Mouse (Mus musculus): ENCODE results near the gene Dtnb. TPM values are rescaled to one million over a fixed set of nuclear protein-coding genes. Genes with fewer than 3 reads are reported as not detected.

The Dtnb gene
- polyA plus RNA-seq, 1 experiment, result 1.6 TPM

GRCm38 (mm10) chr12:3761591-3762295 is 189.6 kb downstream of the Dtnb start:
- no peak overlapping the region for H3K4me3 ChIP-seq (ENCODE audit: insufficient read depth, low read length)
- TF ChIP-seq CTCF (IDR thresholded peaks at IDR 0.05; ENCODE audit: low read depth, low read length) (no peak), POLR2A (IDR thresholded peaks at IDR 0.05; ENCODE audit: borderline replicate concordance, low read depth, low read length) (no peak)
- H3K4me1 ChIP-seq (ENCODE audit: control insufficient read depth, insufficient read depth, low read length), result peaks cover 16% of the 10 kb centered on the region
- no peak overlapping the region for H3K27ac ChIP-seq (ENCODE audit: insufficient read depth, low read depth, low read length)

- no peak for TF ChIP-seq POLR2A (IDR thresholded peaks at IDR 0.05; ENCODE audit: borderline replicate concordance, low read depth, low read length)
Measured at GRCm38 (mm10) chr12:3764191-3764804, 192.1 kb downstream of the Dtnb start.

DNA sequence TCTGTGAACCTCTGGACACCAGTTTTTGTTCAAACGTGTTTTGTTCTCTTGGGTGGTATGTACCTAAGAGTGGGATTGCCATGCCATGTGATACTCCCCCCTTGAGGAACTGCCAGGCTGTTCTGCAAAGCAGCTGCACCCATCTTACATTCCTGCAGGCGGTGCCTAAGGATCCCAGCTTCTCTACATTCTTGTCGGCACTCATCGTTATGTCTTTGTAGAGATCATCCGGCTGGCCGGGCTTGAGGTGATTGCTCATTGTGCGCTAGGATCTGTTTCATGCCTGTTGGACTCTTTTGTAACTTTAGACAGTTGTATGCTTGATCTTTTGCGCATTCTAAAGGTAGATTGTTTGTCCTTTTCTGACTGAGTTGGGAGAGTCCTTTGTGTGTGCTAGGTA is 195.2 kb downstream of the Dtnb start:
- Histone ChIP-seq H3K4me1 (ENCODE audit: control insufficient read depth, insufficient read depth, low read length) (peaks cover 19% of the 10 kb centered on the region), H3K27ac (ENCODE audit: insufficient read depth, low read depth, low read length) (no peak overlapping the region), H3K4me3 (ENCODE audit: insufficient read depth, low read length) (no peak overlapping the region)
- TF ChIP-seq CTCF (IDR thresholded peaks at IDR 0.05; ENCODE audit: low read depth, low read length), result no peak
- no peak for TF ChIP-seq POLR2A (IDR thresholded peaks at IDR 0.05; ENCODE audit: borderline replicate concordance, low read depth, low read length)

More at GRCm38 (mm10) chr12:3764191-3764804, 192.1 kb downstream of the Dtnb start:
- peaks cover 13% of the 10 kb centered on the region for H3K4me1 ChIP-seq (ENCODE audit: control insufficient read depth, insufficient read depth, low read length)
- no peak overlapping the region for H3K27ac ChIP-seq (ENCODE audit: insufficient read depth, low read depth, low read length)
- H3K4me3 ChIP-seq (ENCODE audit: insufficient read depth, low read length), result no peak overlapping the region

- Histone ChIP-seq H3K27ac (ENCODE audit: insufficient read depth, low read depth, low read length) (no peak overlapping the region), H3K4me3 (ENCODE audit: insufficient read depth, low read length) (no peak overlapping the region), H3K4me1 (ENCODE audit: control insufficient read depth, insufficient read depth, low read length) (peaks cover 14% of the 10 kb centered on the region)
- TF ChIP-seq CTCF (IDR thresholded peaks at IDR 0.05; ENCODE audit: low read depth, low read length) (no peak), POLR2A (IDR thresholded peaks at IDR 0.05; ENCODE audit: borderline replicate concordance, low read depth, low read length) (no peak)
Measured at GRCm38 (mm10) chr12:3768391-3768790, 196.2 kb downstream of the Dtnb start.

DNA sequence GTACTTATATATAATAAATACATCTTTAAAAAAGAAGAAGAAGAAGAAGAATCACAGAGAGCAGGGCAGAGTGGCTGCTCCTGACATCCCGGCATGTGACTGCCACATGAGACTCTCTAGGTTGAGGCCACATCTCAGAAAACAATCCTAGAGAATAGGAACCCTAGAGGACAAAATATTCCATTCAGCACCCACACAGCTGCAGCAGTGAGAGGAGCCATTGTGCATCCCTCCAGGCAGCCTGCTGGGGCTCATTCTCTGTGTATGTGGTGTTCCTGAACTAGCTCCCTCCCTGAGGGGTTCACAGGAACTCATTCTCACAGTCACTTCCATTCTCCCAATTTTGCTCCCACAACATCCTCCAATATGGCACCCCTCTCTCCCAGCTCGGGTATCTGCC is 198.4 kb downstream of the Dtnb start:
- peaks cover 22% of the 10 kb centered on the region for H3K4me1 ChIP-seq (ENCODE audit: control insufficient read depth, insufficient read depth, low read length)
- no peak overlapping the region for H3K4me3 ChIP-seq (ENCODE audit: insufficient read depth, low read length)
- TF ChIP-seq POLR2A (IDR thresholded peaks at IDR 0.05; ENCODE audit: borderline replicate concordance, low read depth, low read length), result no peak
- no peak for TF ChIP-seq CTCF (IDR thresholded peaks at IDR 0.05; ENCODE audit: low read depth, low read length)
- H3K27ac ChIP-seq (ENCODE audit: insufficient read depth, low read depth, low read length), result no peak overlapping the region

- no peak for TF ChIP-seq POLR2A (IDR thresholded peaks at IDR 0.05; ENCODE audit: borderline replicate concordance, low read depth, low read length)
- no peak for TF ChIP-seq CTCF (IDR thresholded peaks at IDR 0.05; ENCODE audit: low read depth, low read length)
- H3K4me1 ChIP-seq (ENCODE audit: control insufficient read depth, insufficient read depth, low read length), result peaks cover 28% of the 10 kb centered on the region
- no peak overlapping the region for H3K4me3 ChIP-seq (ENCODE audit: insufficient read depth, low read length)
- H3K27ac ChIP-seq (ENCODE audit: insufficient read depth, low read depth, low read length), result no peak overlapping the region
Measured at GRCm38 (mm10) chr12:3771080-3771479, 198.9 kb downstream of the Dtnb start.

GRCm38 (mm10) chr12:3773643-3774042 is 201.5 kb downstream of the Dtnb start:
- Histone ChIP-seq H3K4me3 (ENCODE audit: insufficient read depth, low read length) (no peak overlapping the region), H3K4me1 (ENCODE audit: control insufficient read depth, insufficient read depth, low read length) (peaks cover 44% of the 10 kb centered on the region), H3K27ac (ENCODE audit: insufficient read depth, low read depth, low read length) (no peak overlapping the region)
- no peak for TF ChIP-seq CTCF (IDR thresholded peaks at IDR 0.05; ENCODE audit: low read depth, low read length)

GRCm38 (mm10) chr12:3776015-3776414 is 203.8 kb downstream of the Dtnb start:
- Histone ChIP-seq H3K4me1 (ENCODE audit: control insufficient read depth, insufficient read depth, low read length) (peaks cover 57% of the 10 kb centered on the region), H3K27ac (ENCODE audit: insufficient read depth, low read depth, low read length) (no peak overlapping the region)

DNA sequence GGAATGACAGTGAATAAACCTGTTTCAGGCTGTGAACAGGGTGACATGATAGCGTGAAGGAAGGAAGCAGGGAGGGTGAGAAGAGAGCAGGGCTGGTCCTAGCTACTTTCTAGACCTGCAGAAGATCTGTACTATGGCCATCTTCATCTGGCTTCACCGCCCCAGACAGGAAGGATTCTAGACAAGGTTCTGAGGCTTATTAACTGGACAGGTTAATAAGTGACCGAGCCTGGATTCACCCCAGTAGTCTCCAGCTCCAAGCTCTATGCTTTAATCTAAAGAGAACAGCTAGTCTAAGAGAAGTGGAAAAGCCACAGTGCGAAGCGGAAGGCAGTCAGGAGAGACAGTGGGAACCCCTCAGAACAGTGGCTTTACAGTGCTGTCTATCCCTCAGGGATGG is 205.5 kb downstream of the Dtnb start:
- Histone ChIP-seq H3K27ac (ENCODE audit: insufficient read depth, low read depth, low read length) (no peak overlapping the region), H3K4me1 (ENCODE audit: control insufficient read depth, insufficient read depth, low read length) (peaks cover 61% of the 10 kb centered on the region), H3K4me3 (ENCODE audit: insufficient read depth, low read length) (no peak overlapping the region)
- TF ChIP-seq CTCF (IDR thresholded peaks at IDR 0.05; ENCODE audit: low read depth, low read length), result no peak
- no peak for TF ChIP-seq POLR2A (IDR thresholded peaks at IDR 0.05; ENCODE audit: borderline replicate concordance, low read depth, low read length)

More at GRCm38 (mm10) chr12:3776015-3776414, 203.8 kb downstream of the Dtnb start:
- no peak overlapping the region for H3K4me3 ChIP-seq (ENCODE audit: insufficient read depth, low read length)
- TF ChIP-seq CTCF (IDR thresholded peaks at IDR 0.05; ENCODE audit: low read depth, low read length) (no peak), POLR2A (IDR thresholded peaks at IDR 0.05; ENCODE audit: borderline replicate concordance, low read depth, low read length) (no peak)

DNA sequence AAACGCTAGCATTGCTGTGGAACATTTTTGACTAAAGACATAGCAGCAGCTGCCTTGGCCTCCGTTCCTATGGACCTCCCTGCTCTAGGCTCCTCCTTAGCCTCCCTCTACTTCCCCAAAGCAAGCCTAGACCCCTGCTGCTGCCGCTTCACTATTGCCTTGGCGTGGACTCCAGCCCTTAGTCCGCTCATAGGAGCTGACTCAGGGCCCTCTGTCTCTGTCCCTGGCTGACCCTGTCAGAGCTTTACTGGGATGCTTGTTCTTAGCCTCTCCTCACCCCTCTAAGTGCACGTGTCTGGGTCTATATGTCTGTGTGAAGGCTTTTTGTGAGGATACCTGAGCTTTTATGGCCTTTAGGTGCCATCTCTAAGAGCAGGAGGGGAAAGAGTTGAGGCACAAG is 206.1 kb downstream of the Dtnb start:
- peaks cover 63% of the 10 kb centered on the region for H3K4me1 ChIP-seq (ENCODE audit: control insufficient read depth, insufficient read depth, low read length)
- TF ChIP-seq POLR2A (IDR thresholded peaks at IDR 0.05; ENCODE audit: borderline replicate concordance, low read depth, low read length), result no peak
- no peak for TF ChIP-seq CTCF (IDR thresholded peaks at IDR 0.05; ENCODE audit: low read depth, low read length)

More for the DNA sequence above, 206.1 kb downstream of the Dtnb start:
- Histone ChIP-seq H3K4me3 (ENCODE audit: insufficient read depth, low read length) (no peak overlapping the region), H3K27ac (ENCODE audit: insufficient read depth, low read depth, low read length) (peak overlapping the region; percentile 36)

Data from bone marrow macrophage, adult 2 months (primary cell).